Mouse (Mus musculus): Measurements from ENCODE around the gene Kif23. TPM values are rescaled to one million over a fixed set of nuclear protein-coding genes. Genes with fewer than 3 reads are reported as not detected.

The Kif23 gene
- total and polyA plus RNA-seq, 3 experiments, result 0.45 to 0.68 (median 0.52) TPM

- TF ChIP-seq CTCF (IDR thresholded peaks at IDR 0.05) (no peak), POLR2A (IDR thresholded peaks at IDR 0.05; ENCODE audit: insufficient read depth, low read depth, low read length) (no peak), EP300 (IDR thresholded peaks at IDR 0.05; ENCODE audit: insufficient read depth, low read depth, low read length) (no peak)
- Histone ChIP-seq H3K79me2 (replicated peaks; ENCODE audit: control insufficient read depth, insufficient read depth, low read length) (no peaks in the 10 kb centered on the region), H3K4me1 (ENCODE audit: control insufficient read depth, insufficient read depth, low read length) (no peaks in the 10 kb centered on the region), H3K4me3 (no peak overlapping the region), H3K36me3 (ENCODE audit: control insufficient read depth, insufficient read depth, low read length) (peaks cover 4% of the 10 kb centered on the region; the same call in 1 of the 2 replicates), H3K27ac (no peak overlapping the region), H3K27me3 (ENCODE audit: control insufficient read depth, insufficient read depth, low read length) (no peaks in the 10 kb centered on the region), H3K9ac (ENCODE audit: low read depth, low read length) (no peak overlapping the region)
- WGBS, result 70% methylated on average over 6 of the region's 6 CpGs
- intact Hi-C loops (cut with DNase I), result loop anchor here (1.0 kb wide), 1 partner anchor 35 kb away; the partner anchor contains the start of gene Kif23
- DNase-seq, result no peak
These were observed 35.1 kb downstream of the Kif23 start for GRCm38 (mm10) chr9:61911300-61912128.

GRCm38 (mm10) chr9:61910526-61911256, 35.9 kb downstream of the Kif23 start:
- H3K9ac ChIP-seq (ENCODE audit: low read depth, low read length), result no peak overlapping the region
- intact Hi-C loops (cut with DNase I), result no loop called here
- H3K4me1 ChIP-seq (ENCODE audit: control insufficient read depth, insufficient read depth, low read length), result no peaks in the 10 kb centered on the region
- no peaks in the 10 kb centered on the region for H3K27me3 ChIP-seq (ENCODE audit: control insufficient read depth, insufficient read depth, low read length)
- DNase-seq, result no peak
- peak; percentile 48 for TF ChIP-seq CTCF (IDR thresholded peaks at IDR 0.05)
- no peak for TF ChIP-seq EP300 (IDR thresholded peaks at IDR 0.05; ENCODE audit: insufficient read depth, low read depth, low read length)
- TF ChIP-seq POLR2A (IDR thresholded peaks at IDR 0.05; ENCODE audit: insufficient read depth, low read depth, low read length), result 0 out of 2 replicates have a peak, but pooled peaks have one; percentile 19
- WGBS, result 49% methylated on average over 20 of the region's 20 CpGs
- H3K4me3 ChIP-seq, result no peak overlapping the region
- H3K79me2 ChIP-seq (replicated peaks; ENCODE audit: control insufficient read depth, insufficient read depth, low read length), result no peaks in the 10 kb centered on the region
- H3K27ac ChIP-seq, result no peak overlapping the region
- H3K36me3 ChIP-seq (ENCODE audit: control insufficient read depth, insufficient read depth, low read length), result peaks cover 4% of the 10 kb centered on the region; the same call in 1 of the 2 replicates

- intact Hi-C loops (cut with DNase I), result loop anchor here (10.0 kb wide), 1 partner anchor 75 kb away; no protein-coding TSS in a partner anchor
- H3K79me2 ChIP-seq (replicated peaks; ENCODE audit: control insufficient read depth, insufficient read depth, low read length), result no peaks in the 10 kb centered on the region
- TF ChIP-seq EP300 (IDR thresholded peaks at IDR 0.05; ENCODE audit: insufficient read depth, low read depth, low read length) (no peak), POLR2A (IDR thresholded peaks at IDR 0.05; ENCODE audit: insufficient read depth, low read depth, low read length) (no peak), CTCF (IDR thresholded peaks at IDR 0.05) (no peak)
- H3K4me3 ChIP-seq, result no peak overlapping the region
- no peaks in the 10 kb centered on the region for H3K27me3 ChIP-seq (ENCODE audit: control insufficient read depth, insufficient read depth, low read length)
- no peaks in the 10 kb centered on the region for H3K4me1 ChIP-seq (ENCODE audit: control insufficient read depth, insufficient read depth, low read length)
- no peak for DNase-seq
- H3K9ac ChIP-seq (ENCODE audit: low read depth, low read length), result no peak overlapping the region
- 83% methylated on average over 1 of the region's 1 CpGs for WGBS
- H3K27ac ChIP-seq, result no peak overlapping the region
- peaks cover 2% of the 10 kb centered on the region; the same call in 1 of the 2 replicates for H3K36me3 ChIP-seq (ENCODE audit: control insufficient read depth, insufficient read depth, low read length)
These were observed 36.9 kb downstream of the Kif23 start for GRCm38 (mm10) chr9:61909633-61910032.

DNA sequence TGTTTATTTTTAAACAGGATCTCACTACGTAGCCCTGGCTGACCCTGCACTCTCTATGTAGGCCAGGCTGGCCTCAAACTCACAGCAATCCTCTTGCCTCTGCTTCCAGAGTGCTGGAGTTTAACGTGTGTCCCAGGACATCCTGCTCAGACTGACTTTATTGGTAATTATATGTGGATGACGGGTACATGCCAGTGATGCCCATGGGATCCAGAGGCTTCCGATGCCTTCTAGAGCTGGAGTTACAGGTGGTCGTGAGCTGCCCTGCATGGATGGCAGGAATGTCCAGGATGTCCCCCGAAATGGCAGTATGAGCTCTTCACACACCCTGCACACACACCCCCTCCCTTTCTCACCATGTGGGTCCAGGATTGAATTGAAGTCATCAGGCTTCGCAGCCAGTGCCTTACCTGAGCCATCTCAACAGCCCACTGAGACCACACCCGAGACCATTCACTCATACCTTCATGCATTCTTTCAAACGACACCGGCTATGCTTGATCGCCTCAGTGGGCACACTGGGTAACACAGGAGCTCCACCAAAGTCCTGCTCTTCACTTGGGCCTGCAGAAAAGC, 37.7 kb downstream of the Kif23 start:
- no peak overlapping the region for H3K27ac ChIP-seq
- H3K36me3 ChIP-seq (ENCODE audit: control insufficient read depth, insufficient read depth, low read length), result peaks cover 2% of the 10 kb centered on the region; the same call in 1 of the 2 replicates
- TF ChIP-seq EP300 (IDR thresholded peaks at IDR 0.05; ENCODE audit: insufficient read depth, low read depth, low read length), result no peak
- TF ChIP-seq POLR2A (IDR thresholded peaks at IDR 0.05; ENCODE audit: insufficient read depth, low read depth, low read length), result no peak
- no peak for TF ChIP-seq CTCF (IDR thresholded peaks at IDR 0.05)
- no peaks in the 10 kb centered on the region for H3K79me2 ChIP-seq (replicated peaks; ENCODE audit: control insufficient read depth, insufficient read depth, low read length)
- H3K27me3 ChIP-seq (ENCODE audit: control insufficient read depth, insufficient read depth, low read length), result no peaks in the 10 kb centered on the region
- intact Hi-C loops (cut with DNase I), result loop anchor here (10.0 kb wide), 1 partner anchor 76 kb away; no protein-coding TSS in a partner anchor
- H3K4me3 ChIP-seq, result no peak overlapping the region
- no peaks in the 10 kb centered on the region for H3K4me1 ChIP-seq (ENCODE audit: control insufficient read depth, insufficient read depth, low read length)
- 86% methylated on average over 11 of the region's 11 CpGs for WGBS
- DNase-seq, result no peak
- H3K9ac ChIP-seq (ENCODE audit: low read depth, low read length), result no peak overlapping the region

DNA sequence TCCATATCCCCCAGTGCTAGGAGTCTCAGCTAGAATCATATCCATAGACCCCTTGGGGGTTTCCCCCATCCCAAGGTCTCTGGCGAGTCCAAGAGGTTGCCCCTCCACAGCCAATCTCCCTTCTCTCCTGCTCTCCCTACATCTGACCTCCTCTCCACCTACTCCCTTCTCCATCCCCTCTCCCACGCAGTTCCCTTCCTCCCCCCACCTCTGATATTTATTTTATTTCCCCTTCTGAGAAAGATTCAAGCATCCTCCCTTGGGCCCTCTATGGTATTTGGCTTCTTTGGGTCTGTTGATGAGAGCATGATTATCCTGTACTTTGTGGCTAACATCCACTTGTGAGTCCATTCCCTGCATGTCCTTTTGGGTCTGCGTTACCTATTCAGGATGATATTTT, 38.2 kb downstream of the Kif23 start:
- 59% methylated on average over 3 of the region's 3 CpGs for WGBS
- intact Hi-C loops (cut with DNase I), result loop anchor here (10.0 kb wide), 1 partner anchor 76 kb away; no protein-coding TSS in a partner anchor

More for the DNA sequence above, 38.2 kb downstream of the Kif23 start:
- no peak for DNase-seq
- H3K27ac ChIP-seq, result no peak overlapping the region
- TF ChIP-seq CTCF (IDR thresholded peaks at IDR 0.05) (no peak), POLR2A (IDR thresholded peaks at IDR 0.05; ENCODE audit: insufficient read depth, low read depth, low read length) (no peak), EP300 (IDR thresholded peaks at IDR 0.05; ENCODE audit: insufficient read depth, low read depth, low read length) (no peak)
- H3K9ac ChIP-seq (ENCODE audit: low read depth, low read length), result no peak overlapping the region
- no peaks in the 10 kb centered on the region for H3K4me1 ChIP-seq (ENCODE audit: control insufficient read depth, insufficient read depth, low read length)
- H3K27me3 ChIP-seq (ENCODE audit: control insufficient read depth, insufficient read depth, low read length), result no peaks in the 10 kb centered on the region
- no peak overlapping the region for H3K4me3 ChIP-seq
- H3K79me2 ChIP-seq (replicated peaks; ENCODE audit: control insufficient read depth, insufficient read depth, low read length), result no peaks in the 10 kb centered on the region
- no peaks in the 10 kb centered on the region; the same call in 1 of the 2 replicates for H3K36me3 ChIP-seq (ENCODE audit: control insufficient read depth, insufficient read depth, low read length)
